Mouse (Mus musculus) C2C12 (cell line): ENCODE results near the gene Sel1l3.

Experiments used
- CEBPB ChIP-seq: IDR thresholded peaks from one replicate; pipeline ENCODE4 v1.6.1; 2011; ENCODE audit warnings: low read depth, mild to moderate bottlenecking, control low read depth, moderate library complexity
- CTCF ChIP-seq: IDR thresholded peaks from one replicate; pipeline ENCODE4 v1.5.1; 2011; ENCODE audit not compliant: control insufficient read depth, insufficient read depth, insufficient read length
- FOSL1 ChIP-seq: IDR thresholded peaks from one replicate; pipeline ENCODE4 v1.8.0; 2011; ENCODE audit warnings: mild to moderate bottlenecking, low read length; ENCODE audit not compliant: poor library complexity, insufficient read depth, severe bottlenecking
- MYOD1 ChIP-seq: IDR thresholded peaks from one replicate; pipeline ENCODE4 v1.6.1; 2011; ENCODE audit warnings: low read depth; ENCODE audit not compliant: control insufficient read depth, insufficient read length
- MYOG ChIP-seq: IDR thresholded peaks from one replicate; pipeline ENCODE4 v1.6.1; 2011; ENCODE audit not compliant: control insufficient read depth, insufficient read length; ENCODE audit errors: extremely low read depth
- USF1 ChIP-seq: IDR thresholded peaks from one replicate; pipeline ENCODE4 v1.6.1; 2011; ENCODE audit warnings: low read depth, mild to moderate bottlenecking, control low read depth, moderate library complexity

DNA sequence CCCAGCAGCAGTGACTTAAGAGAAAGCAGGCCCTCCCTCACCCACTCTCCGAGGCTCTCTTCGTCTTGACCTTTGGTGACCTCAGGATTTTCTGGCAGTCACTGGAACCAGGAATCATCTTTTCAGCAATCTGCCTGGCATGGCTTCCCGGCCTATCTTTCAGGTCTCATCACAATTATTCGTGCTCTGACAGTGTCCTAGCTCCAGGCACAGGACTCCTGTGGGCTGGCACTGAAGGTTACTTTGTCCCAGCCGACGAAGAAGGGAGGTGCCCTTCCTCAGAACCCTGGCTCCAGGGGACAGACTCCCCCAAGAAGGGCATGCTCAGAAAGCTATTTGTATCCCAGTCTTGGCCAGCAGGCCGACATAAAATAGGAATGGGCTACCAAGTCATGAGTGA, 4.0 kb downstream of the Sel1l3 start:
- TF ChIP-seq CTCF (no peak), FOSL1 (no peak), MYOD1 (no peak), USF1 (no peak), MYOG (no peak), CEBPB (no peak)
